Mouse (Mus musculus): Measurements from ENCODE around the gene Gclc.
"Not testable (repeated sequence)": the region's sequence is repeated elsewhere in the genome, so short reads cannot be mapped to it uniquely, and the experiment has no call there.

Gclc gene

DNA sequence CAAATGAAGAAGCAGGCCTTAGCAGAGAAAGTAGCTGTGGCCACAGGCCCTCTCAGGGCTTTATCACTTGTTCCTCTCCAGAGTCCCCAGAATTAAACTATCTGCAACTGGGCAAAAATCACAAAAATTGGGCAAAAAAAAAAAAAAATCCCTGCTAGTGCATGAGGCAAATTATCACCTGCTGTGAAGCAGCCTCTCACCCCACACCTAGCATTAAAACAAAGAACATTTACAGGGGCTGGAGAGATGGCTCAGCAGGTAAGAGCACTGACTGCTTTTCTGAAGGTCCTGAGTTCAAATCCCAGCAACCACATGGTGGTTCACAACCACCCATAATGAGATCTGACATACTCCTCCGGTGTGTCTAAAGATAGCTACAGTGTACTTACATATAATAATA lies 6.0 kb upstream of the Gclc start:
- DNase-seq = not testable (repeated sequence)

DNA sequence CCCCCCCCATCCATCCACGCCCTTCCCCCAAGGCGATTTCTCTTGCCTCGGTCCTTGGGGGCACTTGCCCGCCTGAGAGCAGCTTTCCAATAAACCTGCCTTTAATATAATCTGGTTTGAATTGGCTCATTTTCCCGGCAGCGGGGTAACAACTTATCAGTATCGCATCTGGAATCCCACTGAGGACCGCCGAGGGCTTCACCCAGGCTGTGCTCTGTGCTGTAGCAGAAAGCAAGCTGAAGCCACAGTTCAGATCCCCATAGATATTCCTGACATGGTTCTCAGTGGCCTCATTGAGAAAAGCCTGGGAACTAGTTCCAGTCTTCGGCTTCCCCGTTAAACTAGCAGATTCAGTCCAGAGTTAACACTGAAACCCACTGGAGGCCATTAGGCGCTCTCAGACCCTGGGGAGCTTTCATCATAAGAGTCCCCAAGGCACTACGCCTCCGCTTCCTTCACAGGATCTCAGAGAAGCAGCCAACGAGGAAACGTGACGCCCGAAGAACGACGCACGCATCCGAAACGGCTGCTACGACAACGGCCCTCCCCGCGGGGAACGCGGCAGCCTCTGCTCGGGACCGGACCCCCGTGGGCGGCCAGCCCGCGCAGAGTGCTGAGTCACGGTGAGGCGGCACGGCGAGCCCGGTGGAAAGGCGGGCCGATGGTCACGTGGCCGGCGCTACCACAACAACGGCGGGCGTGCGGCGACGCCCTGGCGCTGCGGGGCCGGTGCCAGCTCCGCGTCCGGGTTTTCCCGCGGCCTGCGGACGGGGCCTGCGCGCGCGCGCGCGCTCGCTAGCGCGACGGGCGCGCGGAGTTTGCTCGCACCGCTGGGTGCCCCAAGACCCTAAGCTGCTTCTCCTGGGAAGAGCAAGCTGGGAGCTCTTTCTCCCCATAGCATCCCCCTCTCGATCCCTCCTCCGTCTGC lies 3.9 kb upstream of the Gclc start:
- peak; percentile 97 for DNase-seq

DNA sequence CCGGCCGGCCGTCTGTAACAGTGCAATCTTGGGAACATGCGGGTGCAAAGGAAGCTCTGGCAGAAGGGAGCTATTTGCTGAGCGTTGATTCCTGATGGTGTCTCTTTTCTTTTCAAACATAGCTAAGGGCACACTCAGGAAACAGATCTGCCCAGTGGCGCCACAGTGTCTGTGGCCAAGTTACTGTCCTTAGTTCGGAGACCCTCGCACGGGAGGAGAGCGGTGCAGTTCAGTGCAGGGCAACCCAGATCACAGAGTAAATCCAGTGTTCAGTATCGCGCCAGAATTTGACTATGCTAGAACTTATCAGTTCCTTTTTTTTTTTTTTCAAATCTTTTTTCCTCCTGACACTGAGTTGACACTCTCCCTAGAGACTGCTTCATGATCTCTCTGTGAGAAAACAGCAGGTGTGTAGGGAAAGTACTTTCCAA lies 3.2 kb upstream of the Gclc start:
- DNase-seq = no peak

DNA sequence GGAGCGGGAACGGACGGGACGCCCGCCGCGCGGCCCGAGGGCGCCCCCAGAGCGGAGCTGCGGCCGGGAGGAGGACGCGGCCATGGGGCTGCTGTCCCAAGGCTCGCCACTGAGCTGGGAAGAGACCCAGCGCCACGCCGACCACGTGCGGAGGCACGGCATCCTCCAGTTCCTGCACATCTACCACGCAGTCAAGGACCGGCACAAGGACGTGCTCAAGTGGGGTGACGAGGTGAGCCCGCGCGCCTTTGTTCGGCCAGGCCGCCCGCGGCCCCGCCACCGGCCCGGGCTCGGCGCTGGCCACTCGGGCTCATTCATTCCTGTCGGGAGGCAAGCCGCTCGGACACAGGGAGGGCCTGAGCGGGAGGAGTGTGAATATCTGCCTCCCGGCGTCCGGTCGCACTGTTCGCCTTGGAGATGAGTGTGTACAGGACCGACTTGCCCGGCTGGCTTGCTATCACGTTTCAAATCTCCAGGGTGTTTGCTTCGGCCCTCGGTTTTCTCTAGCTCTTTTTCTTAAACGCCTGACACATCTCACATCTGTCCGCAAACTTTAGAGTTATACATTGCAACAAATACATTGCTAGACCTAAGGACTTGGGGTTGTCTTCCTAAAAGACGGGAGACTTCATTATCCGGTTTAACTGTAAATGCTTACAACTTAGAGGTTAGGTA lies 530 bp downstream of the Gclc start:
- no peak for DNase-seq

DNA sequence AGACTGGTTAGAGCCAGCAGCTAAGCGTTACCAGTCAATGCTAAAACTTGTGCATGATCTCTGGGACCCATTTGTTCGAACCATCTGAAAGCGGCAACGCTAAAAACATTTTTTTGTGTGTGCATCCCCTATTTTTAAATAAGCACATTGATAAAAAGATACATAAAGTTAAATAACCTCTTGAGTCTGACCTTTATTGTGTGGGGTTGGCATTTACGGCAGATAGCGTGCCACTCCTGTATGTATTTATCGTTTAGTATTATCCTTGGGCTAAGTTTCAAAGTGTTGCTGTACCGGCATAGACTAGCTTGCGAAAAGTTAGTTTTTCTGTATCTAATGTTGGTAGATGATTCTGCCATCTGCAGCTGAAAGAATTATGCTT lies 1.1 kb downstream of the Gclc start:
- DNase-seq = no peak

DNA sequence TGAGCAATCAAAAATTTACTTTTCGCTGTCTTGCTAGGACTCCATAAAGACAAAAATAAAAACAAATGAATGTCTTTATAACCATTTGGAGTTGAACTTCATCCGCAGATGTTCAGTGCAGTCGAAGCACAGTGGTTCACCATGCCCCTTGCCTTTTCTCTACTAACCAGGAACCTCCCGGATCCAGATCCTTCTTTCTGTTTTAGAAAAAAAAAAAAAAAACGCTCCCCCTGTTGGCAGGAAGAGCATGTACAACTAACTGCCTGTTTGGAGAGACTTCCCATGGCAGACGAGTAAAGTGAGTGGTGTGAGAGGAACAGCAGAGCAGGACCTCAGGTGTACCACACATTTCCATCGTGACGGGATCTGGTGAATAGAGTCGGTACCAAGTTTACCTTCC lies 1.7 kb downstream of the Gclc start:
- DNase-seq = no peak

DNA sequence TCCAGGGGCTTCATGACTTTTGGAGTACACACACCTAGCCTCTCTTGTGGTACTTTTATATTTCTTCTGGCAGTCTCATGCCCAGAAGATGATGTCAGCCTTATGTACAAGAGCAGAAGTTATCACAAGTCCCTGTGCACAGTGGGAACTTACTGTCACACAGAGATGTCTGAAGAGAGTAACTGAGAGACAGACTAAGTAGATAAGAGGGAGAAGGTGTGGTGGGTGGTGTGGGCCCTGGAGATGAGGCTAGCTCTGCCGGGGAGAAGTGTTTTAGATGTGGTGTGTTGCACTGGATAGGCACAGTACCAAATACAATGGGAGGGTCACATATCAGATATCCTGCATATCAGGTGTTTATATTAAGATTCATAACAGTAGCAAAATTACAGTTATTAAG lies 3.0 kb downstream of the Gclc start:
- DNase-seq = no peak

DNA sequence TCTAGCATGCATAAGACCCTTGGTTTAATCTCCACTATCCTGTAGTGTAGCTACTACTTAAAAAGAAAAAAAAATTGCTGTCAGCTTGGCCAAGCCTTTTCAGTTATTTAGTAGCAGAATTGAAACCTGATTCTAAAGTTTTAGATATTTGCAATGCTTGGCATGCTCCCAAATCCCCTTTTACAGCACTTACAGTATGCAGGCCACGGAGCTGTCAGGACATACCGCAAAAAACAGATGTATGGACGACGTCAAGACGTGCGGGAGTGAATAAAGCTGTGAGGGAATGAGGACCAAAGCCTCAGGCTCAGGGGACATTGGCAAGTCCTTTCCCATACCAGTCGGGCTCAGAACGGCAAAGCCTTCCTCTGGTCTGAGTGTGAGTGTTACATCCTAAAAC lies 4.1 kb downstream of the Gclc start:
- DNase-seq = no peak

DNA sequence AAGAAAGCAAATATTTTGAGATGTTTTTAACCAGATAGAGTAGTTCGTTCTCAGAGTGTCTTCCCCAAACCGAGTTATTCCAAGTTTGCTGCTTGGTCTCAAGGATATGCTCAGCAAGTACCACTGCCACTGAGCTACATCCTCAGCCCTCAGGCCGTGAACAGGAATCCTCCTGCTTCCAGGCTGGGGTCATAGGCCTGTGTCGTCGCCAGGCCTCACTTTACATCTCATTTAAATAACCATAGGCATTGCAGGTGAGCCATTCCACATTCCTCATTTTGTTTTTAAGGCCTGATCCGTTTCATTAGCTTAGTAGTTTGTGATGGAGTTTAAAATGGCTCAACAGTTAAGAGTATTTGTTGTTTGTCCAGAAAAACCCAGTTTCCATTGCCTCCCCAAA lies 4.8 kb downstream of the Gclc start:
- no peak for DNase-seq

DNA sequence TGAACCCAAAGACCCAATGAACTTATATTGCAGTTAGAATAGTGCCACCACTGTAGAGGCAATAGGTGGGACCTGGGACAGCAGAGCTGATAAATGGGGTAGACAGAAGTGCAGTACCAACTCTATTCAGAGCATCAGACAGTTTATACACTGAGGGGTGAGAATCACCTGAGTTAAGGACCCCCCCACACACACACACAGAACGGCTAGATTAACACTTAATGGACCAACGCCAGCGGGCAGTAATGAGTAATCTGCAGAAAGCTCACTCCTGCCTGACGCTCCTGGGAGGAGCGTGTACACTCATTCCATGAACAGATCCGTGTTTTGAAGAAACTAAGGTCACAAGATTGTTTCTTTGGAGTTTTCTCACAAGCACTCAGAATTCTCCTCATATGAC lies 5.4 kb downstream of the Gclc start:
- DNase-seq = peak; percentile 71

DNA sequence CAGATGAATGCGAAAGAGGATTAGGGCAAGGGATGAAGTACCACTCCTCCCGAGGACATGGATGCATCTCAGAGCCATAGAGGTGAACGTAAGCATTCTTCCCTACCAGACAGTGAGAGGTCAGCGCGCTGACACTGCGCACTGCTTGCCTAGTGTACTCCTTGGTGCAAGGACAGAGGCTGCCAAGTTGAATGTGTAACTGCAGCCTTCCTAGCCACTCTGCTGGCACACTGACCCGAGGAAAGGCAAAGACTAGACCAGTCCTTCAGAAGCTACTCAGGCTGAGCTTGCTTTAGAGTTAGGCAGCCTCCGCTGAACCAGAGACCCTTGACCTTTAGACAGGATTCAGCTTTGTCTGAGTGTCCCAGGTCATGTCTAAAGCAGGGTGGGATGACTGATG lies 11.9 kb downstream of the Gclc start:
- no peak for DNase-seq

DNA sequence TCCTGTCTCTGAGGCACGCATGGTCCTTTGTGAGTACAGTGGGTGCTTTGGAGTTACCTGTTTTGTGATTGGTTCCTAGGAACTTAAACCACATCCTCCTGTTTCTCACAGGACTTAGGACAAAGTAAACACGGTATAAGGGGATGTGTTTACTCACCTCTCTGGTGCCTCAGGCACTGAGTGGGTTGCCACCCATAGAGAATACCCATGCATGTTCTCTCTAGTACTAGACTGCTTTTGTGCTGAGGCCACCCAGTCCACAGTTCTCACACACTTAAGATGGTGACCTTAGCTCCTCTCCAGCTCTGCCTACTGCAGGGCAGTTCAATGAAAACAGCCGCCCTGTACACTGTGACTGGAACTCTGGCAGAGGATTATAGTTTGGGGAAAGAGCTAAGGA lies 12.4 kb downstream of the Gclc start:
- DNase-seq = no peak

DNA sequence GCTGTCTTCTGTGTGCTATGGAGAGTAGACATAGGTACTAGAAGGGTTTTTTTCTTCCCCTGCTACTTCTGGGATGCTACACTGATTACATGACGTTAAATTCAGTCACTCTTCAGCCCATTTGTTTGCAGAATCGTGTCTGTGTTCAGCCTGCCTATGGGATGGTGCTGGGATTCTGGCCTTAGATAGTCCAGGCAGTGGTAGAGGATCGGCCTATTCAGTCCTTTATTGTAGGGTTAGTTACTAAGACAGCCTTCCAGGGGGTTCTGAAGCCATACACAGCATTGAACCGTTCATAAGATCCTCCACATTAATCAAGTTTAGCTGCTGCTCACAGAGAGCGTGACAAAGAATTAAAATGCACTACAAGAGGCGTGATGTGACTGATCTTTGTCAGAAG lies 16.6 kb downstream of the Gclc start:
- no peak for DNase-seq

DNA sequence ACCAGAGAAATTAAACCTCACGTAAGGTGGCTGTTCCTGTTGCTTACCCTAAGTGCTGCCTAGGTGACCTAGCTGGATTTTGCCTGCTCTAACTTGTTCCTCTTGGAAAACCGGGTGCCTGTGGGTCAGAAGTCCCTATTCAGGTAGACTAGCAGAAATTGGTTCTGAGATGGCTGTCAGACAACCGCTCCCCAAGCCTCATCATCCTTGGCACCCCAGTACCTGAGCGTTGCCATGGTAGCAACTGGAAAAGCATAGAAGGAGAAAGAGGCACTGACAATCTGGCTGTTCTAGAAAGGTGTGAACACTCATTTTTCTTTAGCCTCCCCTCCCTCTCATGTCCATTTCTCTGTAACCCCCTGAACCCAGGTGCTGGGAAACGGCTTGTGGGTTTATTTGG lies 17.0 kb downstream of the Gclc start:
- DNase-seq = no peak

DNA sequence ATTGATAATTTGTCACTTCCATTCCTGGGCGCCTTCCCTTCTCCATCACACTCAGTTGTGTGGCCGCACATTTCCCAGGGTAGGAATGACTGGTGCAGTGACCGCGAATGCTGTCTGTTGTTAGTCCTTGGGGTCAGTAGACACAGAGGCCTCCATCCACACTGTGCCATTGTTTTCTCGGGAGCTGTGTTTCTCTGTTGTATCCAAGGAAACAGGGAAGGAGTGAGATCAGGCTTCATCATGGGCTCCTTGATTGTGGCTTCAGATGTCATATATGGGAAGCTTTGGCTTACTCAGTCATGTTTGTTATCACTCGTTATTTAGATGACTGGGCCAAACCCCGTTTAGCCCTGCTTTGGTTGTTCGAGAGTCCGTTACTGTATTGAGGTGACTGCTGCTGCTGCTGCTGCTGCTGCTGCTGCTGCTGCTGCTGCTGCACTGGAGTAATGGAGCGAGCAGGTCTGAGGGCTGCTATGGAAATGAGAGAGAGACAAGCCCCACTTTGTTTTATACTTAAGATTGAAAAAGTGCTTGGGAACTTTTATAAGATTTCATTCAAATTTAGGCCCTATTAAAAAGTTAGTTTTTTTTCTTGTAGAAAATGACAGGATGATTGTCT lies 17.5 kb downstream of the Gclc start:
- DNase-seq = no peak

DNA sequence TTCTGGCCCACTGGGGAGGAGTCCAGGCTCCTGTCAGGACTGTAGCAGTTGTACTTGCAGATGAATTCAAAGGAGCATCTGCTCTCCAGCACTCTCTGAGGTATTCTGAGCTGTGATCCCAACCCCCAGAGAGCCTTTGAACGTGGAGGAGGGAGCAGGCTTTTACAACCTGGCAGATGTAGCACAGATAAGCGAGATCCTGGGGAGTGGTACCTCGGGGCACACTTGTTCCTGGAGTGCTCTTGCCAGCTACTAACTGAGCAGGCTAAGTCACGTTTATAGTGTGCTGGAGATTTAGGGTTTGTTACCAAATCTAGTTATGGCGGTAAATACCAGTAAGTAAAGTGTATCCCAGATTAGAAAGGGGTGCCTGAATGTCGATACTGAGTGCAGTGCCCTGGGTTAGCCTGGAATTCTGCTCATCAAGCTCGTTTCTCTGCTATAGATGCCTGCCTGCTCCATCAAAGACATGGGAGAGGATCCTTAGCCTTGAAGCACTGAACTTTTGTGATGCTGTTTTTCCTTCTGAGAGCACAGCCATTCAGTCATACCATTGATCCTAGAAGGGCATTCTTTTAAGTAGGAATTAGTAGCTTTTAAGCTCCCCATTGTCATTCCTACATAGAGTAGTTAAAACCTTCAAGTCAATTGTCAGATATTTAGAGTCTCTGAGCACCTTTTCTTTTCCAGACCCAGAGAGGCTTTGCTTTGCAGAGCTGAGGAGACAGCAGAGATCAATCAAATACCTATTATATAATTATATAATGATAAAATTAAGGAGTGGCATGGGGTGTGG lies 22.6 kb downstream of the Gclc start:
- DNase-seq = no peak

DNA sequence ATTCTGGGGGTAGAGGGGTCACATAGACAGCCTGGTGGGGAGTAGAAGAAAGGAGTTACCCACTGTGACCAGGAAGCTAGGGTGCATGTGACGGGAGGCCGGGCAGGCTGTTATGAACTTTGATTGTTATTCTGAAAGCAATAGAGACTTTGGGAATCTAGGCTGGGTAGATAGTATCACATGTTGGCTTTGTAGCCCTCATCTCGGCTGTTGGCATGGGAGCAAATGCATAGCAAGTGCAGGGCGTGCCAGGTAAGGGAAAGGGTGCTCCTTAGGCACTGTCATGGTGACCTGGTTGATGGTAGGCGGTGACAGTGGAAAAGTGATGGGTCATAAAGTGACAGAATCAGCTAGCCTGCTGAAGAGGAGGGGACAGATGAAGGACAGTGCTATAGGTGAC lies 23.3 kb downstream of the Gclc start:
- no peak for DNase-seq

DNA sequence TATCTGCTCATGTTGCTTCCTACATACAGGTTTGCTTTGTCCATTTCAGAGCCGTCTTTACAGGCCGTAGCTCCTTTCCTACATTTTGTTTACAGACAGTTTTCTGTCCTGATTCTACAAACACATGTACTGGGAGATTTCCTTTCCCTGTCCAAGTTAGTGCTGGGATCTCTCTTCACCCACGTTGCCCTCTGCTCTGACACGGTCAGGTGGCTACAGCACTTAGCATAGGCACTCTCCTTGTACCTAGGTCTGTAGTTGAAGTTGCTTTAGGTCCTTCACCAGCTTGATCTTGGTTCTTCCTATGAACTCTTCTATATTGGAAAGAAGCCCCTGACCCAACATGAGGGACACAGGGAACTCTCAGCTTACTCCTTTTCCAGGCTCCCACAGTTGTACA lies 25.4 kb downstream of the Gclc start:
- DNase-seq = no peak

DNA sequence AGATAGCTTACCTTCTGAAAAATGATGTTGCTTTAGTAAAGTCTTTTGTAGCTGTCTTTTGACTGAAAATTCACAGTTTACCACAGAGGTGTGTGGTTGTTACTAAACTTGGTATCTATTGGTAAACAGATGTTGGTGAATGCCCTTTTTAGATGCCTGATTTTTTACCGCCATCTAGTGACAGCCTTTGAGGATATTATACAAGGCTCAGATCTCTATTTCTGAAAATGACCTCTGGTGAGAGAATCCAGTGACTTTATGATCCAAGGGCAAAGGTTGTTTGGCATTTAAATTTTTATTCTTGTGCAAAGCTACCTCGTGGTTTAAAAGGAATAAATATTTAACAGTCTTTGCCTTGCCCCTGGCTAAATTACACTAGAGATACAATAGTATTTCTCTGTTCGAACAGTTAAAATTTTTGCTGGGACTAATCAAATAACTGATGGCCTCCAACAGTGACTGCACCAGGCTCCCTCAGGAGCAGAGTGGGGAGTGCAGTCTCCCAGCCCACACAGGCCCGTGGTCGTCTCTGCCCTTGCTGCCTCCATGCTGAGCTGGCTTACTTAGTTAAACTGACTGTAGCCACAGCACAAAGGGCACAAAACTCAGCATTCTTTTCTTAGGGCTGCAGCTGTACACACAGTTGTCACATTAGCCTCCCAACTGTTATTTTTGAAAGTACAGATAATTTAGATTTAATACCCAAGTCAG lies 27.3 kb downstream of the Gclc start:
- peak; percentile 70 for DNase-seq

DNA sequence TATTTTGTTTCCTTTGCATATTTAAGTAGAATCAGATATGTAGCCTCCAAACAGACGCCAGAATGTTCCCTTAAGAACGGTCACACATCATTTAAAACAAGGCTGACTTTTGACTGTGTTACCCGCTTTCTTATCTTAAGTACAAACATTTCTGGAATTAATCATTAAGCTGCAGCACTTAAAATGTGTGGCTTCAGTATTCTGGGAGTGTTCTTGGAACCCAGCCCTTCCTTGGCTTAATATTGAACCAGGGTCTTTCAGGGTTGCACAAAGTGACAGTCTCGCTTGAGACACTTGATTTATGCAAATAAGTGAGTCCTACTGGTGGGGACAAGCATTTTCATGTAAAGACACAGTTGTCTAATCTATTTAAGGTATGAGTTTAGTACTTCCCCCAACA lies 27.9 kb downstream of the Gclc start:
- peak; percentile 56 for DNase-seq

DNA sequence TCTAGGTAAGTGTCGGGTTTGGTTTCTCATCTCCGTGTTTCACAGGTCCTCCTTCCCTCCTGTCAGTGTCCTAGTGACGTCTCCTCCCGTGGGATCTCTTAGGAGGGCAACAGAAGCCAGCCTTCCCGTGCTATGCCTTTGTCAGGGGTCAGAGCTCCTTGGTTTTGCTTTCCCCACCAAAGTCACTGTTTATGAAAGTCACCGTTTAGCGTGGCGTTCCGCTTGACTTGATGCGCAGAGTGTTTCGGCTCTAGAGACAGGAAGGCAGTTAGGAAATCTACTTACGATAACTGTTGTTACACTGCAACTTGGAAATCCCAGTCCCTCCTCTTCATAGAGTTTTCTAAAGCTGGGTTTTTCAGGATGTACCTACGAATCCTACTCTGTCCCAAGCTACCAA lies 28.7 kb downstream of the Gclc start:
- peak; percentile 48 for DNase-seq

DNA sequence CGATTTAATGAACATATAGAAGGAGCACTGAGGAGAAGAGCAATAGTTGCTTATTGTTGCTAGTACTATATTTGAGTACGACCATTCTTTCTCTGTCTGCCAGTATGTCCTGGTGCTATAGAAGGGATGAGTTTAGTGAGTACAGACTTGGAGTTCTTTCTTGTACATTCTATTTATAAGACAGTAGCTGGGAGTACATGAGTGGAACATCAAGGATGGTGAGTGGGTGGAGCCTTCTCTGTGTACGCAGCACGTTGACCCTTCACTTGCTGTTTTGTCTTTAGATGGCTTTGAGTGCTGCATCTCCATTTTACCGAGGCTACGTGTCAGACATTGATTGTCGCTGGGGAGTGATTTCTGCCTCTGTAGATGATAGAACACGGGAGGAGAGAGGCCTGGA lies 31.1 kb downstream of the Gclc start:
- no peak for DNase-seq

DNA sequence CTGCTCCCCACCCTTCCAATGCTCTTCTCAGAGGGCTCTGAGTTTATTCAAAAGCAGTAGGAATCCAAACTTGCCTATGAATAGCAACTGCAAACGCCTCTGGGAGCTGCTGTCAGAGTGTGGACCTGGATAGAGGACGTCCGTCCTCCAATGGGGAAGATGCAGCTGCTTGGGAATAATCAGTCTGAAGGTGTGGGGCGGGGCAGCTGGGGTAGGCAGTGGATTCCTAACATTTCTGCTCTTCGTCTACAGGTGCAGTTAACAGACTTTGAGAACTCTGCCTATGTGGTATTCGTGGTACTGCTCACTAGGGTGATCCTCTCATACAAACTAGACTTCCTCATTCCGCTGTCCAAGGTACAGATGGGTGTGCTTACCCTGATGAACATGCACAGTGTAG lies 33.6 kb downstream of the Gclc start:
- no peak for DNase-seq

Data from kidney, adult 18-20 months (tissue).